Mouse (Mus musculus) frontal cortex, postnatal 36 days (tissue): ENCODE results near the gene Rpl35.
"Not testable (repeated sequence)": the region's sequence is repeated elsewhere in the genome, so short reads cannot be mapped to it uniquely, and the experiment has no call there.

Source experiments
- DNase-seq, 2 experiments: peaks; one replicate each; pipeline ENCODE4 v3.0.0; 2022; ENCODE audit warnings: low spot score in 2 of 2

The Rpl35 gene

GRCm38 (mm10) chr2:39005574-39006079 is at the start of gene Rpl35:
TSS of gene Rpl35 (minus strand) at chr2:39005624.
- DNase-seq: no peak

- DNase-seq: no peak
Observed at GRCm38 (mm10) chr2:39048515-39048914, 43.1 kb upstream of the Rpl35 start.

- no peak for DNase-seq
Observed at GRCm38 (mm10) chr2:39040215-39040614, 34.8 kb upstream of the Rpl35 start.

- DNase-seq: no peak
Observed at GRCm38 (mm10) chr2:39031611-39032010, 26.2 kb upstream of the Rpl35 start.

DNA sequence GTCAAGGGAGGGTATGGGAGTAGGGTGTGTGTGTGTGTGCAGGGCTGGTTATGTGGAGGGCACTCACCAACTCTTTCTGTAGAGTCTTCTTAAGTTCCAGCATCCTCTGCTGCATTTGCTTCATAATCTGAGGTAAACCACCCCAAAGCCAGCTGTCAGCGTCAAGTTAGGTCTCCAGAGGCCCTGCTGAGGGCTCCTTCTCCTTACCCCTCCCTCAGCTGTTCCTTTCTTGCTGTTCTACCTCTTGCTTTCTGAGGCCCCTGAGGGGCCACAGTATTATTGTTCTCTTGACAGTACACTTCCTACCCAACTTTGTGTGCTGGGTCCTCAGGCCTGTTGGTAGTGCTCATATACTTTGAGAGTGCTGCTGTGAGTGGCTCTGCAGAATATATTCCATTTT is 14.6 kb upstream of the Rpl35 start:
- no peak for DNase-seq

GRCm38 (mm10) chr2:39016581-39016980 is 11.2 kb upstream of the Rpl35 start:
- no peak for DNase-seq

DNA sequence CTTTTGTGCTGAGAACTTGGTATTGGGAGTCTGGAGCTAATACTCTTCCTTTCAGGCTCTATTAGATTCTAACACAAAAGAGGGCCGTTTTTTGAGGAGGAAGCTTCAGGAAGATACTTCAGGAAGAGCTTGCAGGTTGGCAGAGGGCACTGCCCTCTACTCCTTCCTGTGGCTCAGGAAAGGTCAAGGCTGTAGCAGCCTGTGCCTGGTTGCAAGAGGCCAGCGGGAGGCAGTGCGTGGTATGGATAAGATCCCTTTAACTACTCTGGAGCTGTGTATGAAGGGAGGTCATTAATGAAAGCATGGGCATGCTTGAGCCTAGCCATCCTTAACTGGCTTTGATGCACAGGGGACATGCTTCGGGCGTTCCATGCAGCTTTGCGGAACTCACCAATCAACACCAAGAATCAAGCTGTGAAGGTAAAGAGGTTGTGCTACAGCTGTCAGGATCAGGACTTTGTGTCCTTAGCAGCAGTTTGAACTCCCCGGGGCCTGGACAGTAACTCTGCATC is 7.4 kb upstream of the Rpl35 start:
- DNase-seq: no peak

DNA sequence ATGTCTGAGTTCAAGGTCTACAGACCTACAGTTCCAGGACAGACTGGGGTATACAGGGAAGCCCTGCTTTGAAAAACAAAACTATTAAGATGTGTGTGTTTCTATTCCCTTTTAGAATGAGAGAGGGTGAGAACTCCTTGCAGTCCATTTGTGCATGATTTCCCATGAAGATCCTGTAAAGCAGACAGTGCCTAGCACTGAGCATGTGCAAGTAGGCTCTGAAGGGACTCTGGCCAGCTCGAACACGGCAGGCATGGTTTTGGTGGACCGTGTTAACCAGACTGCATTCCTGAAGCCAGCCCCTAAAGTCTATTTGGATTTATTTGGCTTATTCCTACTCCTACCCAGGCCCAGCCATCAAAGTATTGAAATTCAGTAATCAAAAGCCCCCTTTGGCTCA is 6.5 kb upstream of the Rpl35 start:
- DNase-seq: no peak

DNA sequence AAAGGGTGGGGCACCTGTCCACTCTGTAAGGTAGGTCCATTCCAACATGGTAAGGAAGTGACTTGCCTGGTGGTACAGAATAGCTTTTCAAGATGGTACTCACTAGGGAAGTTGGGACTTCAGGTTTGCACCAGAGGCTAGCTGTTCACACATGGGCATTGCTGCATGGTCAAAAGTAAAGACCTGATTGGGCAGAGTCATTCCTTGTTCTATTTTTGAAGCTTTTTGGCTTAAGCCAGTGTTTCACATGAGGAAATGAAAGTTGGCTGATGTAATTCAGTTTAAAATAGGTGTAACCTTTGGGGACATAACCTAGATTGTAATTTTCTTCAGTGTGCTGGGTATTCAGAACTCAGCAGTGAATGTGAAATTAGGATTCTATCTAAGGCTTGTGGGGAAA is 5.8 kb upstream of the Rpl35 start:
- DNase-seq: no peak

GRCm38 (mm10) chr2:39010144-39010543 is 4.7 kb upstream of the Rpl35 start:
- not testable (repeated sequence) for DNase-seq

DNA sequence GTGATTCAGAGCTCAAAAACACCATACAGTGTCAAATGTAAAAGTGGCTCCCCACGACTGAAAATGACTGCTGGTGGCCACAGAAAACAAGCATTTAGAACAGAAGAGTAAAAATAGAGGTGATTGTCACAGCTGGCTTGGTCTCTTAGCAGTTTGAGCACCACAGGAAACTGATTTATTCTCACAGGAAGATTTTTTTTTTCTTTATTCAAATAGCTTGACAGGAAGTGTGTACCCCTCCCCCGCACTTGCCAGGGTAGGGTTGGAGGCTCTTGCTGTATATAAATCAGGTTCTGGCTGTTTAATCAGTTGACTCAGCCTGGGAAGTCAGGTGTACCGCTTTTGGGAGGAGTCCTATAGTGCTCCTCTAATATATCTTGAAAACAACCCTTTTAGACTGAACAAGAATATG is 3.5 kb upstream of the Rpl35 start:
- DNase-seq: no peak

- peak in 1 of 2 experiments; percentile 48 for DNase-seq
Observed at GRCm38 (mm10) chr2:39008350-39008851, 3.0 kb upstream of the Rpl35 start.

DNA sequence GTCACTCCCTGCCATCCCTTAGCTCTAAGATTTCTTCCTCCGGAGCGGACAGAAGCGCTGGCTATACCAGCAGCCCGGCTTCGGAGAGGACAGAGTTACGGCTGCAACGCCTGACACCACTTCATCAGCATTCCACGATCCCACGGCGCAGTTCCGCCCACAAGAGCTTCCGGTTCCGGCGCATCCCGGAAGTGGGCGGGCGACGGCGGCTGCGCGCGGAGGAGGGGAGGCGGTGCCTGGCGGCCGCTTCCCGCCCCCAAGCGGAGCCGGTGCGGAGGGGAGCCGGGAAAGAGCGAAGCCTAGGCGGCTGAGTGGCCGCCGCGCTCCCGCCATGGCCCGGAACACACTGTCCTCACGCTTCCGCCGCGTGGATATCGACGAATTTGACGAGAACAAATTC is 2.4 kb upstream of the Rpl35 start:
- peak; percentile 94 to 95 for DNase-seq

- DNase-seq: no peak
Observed at GRCm38 (mm10) chr2:39006149-39006730, 816 bp upstream of the Rpl35 start.

DNA sequence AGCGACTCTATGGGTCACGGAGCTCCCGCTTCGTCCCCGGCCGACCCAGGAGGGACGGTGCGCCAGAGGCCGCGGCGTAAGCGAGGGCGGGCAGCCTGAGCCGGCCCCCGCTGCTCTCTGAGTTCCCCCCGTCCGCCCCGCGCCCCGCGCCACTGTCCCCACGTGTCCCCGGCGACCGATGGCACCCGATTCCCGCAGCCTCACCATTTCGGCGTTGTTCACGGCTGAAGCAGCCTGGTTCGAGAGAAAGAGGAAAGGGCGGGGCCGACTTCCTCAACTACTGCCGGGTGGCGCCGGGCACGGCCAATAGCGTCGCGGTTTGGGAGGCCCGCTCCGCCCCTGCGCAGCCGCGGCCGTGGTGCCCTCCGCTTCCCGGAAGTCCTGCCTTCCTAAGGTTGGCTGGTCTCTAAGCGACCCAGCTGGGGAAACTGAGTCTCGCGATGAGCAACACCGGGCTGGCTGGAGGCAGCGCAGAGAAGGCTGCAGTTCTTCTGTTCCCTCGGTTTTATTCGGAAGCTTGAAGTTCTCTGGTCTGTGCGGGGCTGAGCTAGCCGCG is 466 bp downstream of the Rpl35 start, which contains the start of gene Arpc5l:
TSS of gene Arpc5l (plus strand) at position 469 of the 556 bp plus-strand sequence.
- DNase-seq: peak; percentile 89 to 91

DNA sequence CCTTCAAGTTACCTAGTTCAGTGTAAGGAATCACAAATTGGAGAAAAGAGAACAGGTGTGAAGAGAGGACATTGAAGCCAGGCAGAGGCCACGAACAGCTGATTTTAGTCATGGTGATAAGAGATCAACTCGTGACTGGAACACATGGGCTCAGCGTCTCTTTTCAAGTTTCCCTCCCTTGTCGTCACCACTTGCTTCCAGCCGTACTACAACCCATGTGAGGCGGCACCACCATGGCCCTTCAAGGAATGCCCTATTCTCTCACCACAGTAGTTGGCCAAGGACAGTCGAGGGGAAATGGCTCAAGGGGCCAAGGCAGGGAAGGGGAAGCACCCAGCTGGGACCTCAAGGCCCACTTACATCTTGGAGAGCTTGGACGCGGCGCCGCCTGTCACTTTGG is 1.1 kb downstream of the Rpl35 start:
- no peak for DNase-seq

GRCm38 (mm10) chr2:39003512-39003911 is 1.9 kb downstream of the Rpl35 start:
- DNase-seq: no peak

GRCm38 (mm10) chr2:39003106-39003505 is 2.3 kb downstream of the Rpl35 start:
- no peak for DNase-seq

DNA sequence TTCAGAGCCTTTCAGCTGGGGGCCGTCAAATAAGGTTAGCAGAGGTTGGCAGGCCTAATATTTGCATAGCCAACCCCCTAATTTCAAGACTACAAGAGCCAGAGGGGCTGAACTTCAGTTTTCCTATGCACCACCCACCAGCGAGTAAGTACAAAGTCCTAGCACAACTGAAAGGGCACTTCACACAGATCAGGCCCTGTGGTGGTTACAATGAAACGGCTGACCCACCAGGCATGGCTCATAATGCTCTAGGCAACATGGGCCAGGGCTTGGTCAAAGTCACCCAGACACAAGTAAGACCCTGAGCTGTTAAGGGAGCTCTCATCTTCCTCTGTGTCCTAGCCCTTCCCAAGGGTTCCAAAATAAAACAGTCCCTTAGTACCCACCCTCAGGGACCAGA is 3.6 kb downstream of the Rpl35 start:
- DNase-seq: no peak

GRCm38 (mm10) chr2:39000587-39000919 is 4.9 kb downstream of the Rpl35 start:
- DNase-seq: no peak

GRCm38 (mm10) chr2:38999910-39000586 is 5.4 kb downstream of the Rpl35 start:
- no peak for DNase-seq

GRCm38 (mm10) chr2:38999381-38999780 is 6.0 kb downstream of the Rpl35 start:
- DNase-seq: no peak
